Mouse (Mus musculus) kidney, embryonic 14.5 days (tissue): ENCODE results near the gene Gm156. TPM values are rescaled to one million over a fixed set of nuclear protein-coding genes. Genes with fewer than 3 reads are reported as not detected.
"Not testable (repeated sequence)": the region's sequence is repeated elsewhere in the genome, so short reads cannot be mapped to it uniquely, and the experiment has no call there.

Source experiments
- ATAC-seq: fragments of 200-750 bp; cut with Nextera tagmentation; 2 replicates; pipeline ENCODE4 v1.8.0; 2017; ENCODE audit warnings: moderate number of reproducible peaks, mild to moderate bottlenecking, moderate TSS enrichment, moderate library complexity; ENCODE audit not compliant: low FRiP score, low TSS enrichment
- H3K27ac ChIP-seq: fragments of 300-500 bp; sonication (generic); 2 replicates; pipeline ENCODE4 v1.5.1; 2014; ENCODE audit warnings: low read depth, mild to moderate bottlenecking, low read length, moderate library complexity, mixed read lengths
- H3K27me3 ChIP-seq: fragments of 300-500 bp; sonication (generic); 2 replicates; pipeline ENCODE4 v1.6.1; 2014; ENCODE audit warnings: mild to moderate bottlenecking, low read length; ENCODE audit not compliant: control insufficient read depth, insufficient read depth
- H3K36me3 ChIP-seq: fragments of 300-500 bp; sonication (generic); 2 replicates; pipeline ENCODE4 v1.6.1; 2014; ENCODE audit warnings: low read length, mixed read lengths; ENCODE audit not compliant: control insufficient read depth, insufficient read depth
- H3K4me1 ChIP-seq: fragments of 300-500 bp; sonication (generic); 2 replicates; pipeline ENCODE4 v1.6.1; 2014; ENCODE audit warnings: low read length, mixed read lengths; ENCODE audit not compliant: control insufficient read depth, insufficient read depth
- H3K4me2 ChIP-seq: fragments of 300-500 bp; sonication (generic); replicated peaks from 2 replicates; pipeline ENCODE4 v1.6.1; 2014; ENCODE audit warnings: low read depth, mild to moderate bottlenecking, low read length
- H3K4me3 ChIP-seq: fragments of 300-500 bp; sonication (generic); 2 replicates; pipeline ENCODE4 v1.5.1; 2014; ENCODE audit warnings: mild to moderate bottlenecking, low read length
- H3K9ac ChIP-seq: fragments of 300-500 bp; sonication (generic); 2 replicates; pipeline ENCODE4 v1.6.1; 2014; ENCODE audit warnings: low read depth, mild to moderate bottlenecking, low read length, moderate library complexity
- H3K9me3 ChIP-seq: fragments of 300-500 bp; sonication (generic); 2 replicates; pipeline ENCODE4 v1.6.1; 2016; ENCODE audit warnings: low read length; ENCODE audit not compliant: control insufficient read depth
- WGBS: fragments of 180-500 bp; shearing (Covaris S2); extraction: QIAGEN DNeasy Blood & Tissue Kit; methylation state at CpG from one replicate; pipeline ENCODE4 v1.1.7; 2014; 5-methylcytosine and 5-hydroxymethylcytosine counted together
- polyA plus RNA-seq: library from polyadenylated mRNA; unstranded; fragments of >200 nt; fragmentation: Nextera tagmentation; extraction: Ambion mirVana; gene quantifications from 2 replicates; pipeline ENCODE4 v1.2.1, GENCODE M21; 2014

Gene Gm156
- polyA plus RNA-seq: not detected in 2 replicates

DNA sequence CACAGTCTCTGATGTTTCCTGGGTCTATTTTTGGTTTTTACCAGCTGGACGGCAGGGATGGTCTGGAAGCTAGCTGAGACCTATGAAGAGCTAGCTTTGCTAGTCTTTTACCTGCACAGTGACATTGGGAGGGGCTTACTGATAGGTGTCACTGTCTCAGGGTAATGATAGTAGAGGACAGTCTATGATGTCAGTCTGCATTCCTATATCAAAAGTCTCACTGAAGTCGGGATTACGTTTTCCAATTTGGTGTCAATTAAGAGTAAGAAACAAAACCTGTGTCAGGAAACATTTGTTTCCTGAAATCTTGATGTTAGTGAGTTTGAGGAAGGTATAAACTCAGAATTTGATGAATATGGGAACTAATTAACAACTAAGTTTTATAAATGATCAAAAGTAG is at the start of gene Gm156:
TSS of gene Gm156 (minus strand) at position 101 of the 400 bp plus-strand sequence.
- H3K27me3 ChIP-seq, H3K9me3 ChIP-seq, H3K4me2 ChIP-seq, H3K4me3 ChIP-seq, H3K27ac ChIP-seq, H3K9ac ChIP-seq, ATAC-seq, H3K36me3 ChIP-seq, H3K4me1 ChIP-seq: not testable (repeated sequence)
- 94% methylated on average over 3 of the region's 3 CpGs for WGBS

- no peak overlapping the region for H3K27ac ChIP-seq
- no peaks in the 10 kb centered on the region for H3K27me3 ChIP-seq
- H3K4me2 ChIP-seq: no peak overlapping the region
- H3K9ac ChIP-seq: no peak overlapping the region
- H3K9me3 ChIP-seq: no peaks in the 10 kb centered on the region; the same call in 1 of the 2 replicates
- 97% methylated on average over 1 of the region's 1 CpGs for WGBS
- ATAC-seq: no peak
- H3K36me3 ChIP-seq: no peaks in the 10 kb centered on the region
- no peak overlapping the region for H3K4me3 ChIP-seq
- no peaks in the 10 kb centered on the region for H3K4me1 ChIP-seq
Measured at GRCm38 (mm10) chr6:129825559-129825958, 41.5 kb upstream of the Gm156 start.

DNA sequence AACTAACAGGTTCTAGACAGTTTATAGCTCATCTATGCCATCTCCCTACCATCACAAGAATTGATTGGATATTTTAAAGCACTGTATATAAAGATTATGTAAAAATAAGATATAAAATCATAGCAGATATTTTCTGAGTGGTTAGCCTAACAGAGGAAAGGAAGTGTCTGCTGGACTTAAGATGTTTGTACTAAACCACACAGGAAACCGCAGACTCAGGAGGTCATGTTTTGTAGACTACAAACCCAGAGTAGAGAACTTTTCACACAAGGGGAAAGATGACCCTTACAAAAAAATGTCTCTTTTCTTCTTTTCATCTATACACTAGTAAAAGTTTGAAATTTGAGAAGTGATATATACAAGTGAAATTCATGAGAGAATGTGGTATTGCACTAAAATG is 39.9 kb upstream of the Gm156 start:
- Histone ChIP-seq H3K27ac (no peak overlapping the region), H3K4me3 (no peak overlapping the region), H3K4me1 (no peaks in the 10 kb centered on the region), H3K27me3 (no peaks in the 10 kb centered on the region), H3K9ac (no peak overlapping the region), H3K9me3 (no peaks in the 10 kb centered on the region; the same call in 1 of the 2 replicates), H3K4me2 (no peak overlapping the region), H3K36me3 (no peaks in the 10 kb centered on the region)
- no peak for ATAC-seq
- 90% methylated on average over 1 of the region's 1 CpGs for WGBS

- no peaks in the 10 kb centered on the region for H3K27me3 ChIP-seq
- no peak for ATAC-seq
- no peaks in the 10 kb centered on the region for H3K4me1 ChIP-seq
- H3K4me3 ChIP-seq: no peak overlapping the region
- WGBS: 72% methylated on average over 3 of the region's 3 CpGs
- no peaks in the 10 kb centered on the region for H3K9me3 ChIP-seq
- H3K36me3 ChIP-seq: no peaks in the 10 kb centered on the region
- no peak overlapping the region for H3K27ac ChIP-seq
- H3K9ac ChIP-seq: no peak overlapping the region
- no peak overlapping the region for H3K4me2 ChIP-seq
Measured at GRCm38 (mm10) chr6:129817731-129818130, 33.7 kb upstream of the Gm156 start.

DNA sequence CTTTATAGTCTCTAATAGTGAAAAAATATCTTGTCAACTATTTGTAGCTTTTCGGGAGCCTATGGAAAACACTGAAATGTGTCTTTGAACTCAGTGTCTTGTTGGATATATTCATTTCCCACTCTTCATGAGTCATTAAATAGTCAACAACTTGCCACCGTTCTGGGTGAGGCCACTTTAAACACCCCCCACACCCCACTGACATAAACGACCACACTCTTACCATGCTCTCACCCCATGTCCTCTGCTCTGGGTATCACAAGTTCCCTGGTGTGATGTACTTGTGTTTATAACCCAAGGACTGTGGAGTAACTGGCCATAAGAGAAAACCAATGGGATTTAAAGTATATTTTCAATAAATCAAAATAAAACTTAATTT is 36.4 kb downstream of the Gm156 start:
- H3K27ac ChIP-seq: no peak overlapping the region
- no peak overlapping the region for H3K9ac ChIP-seq
- no peaks in the 10 kb centered on the region for H3K4me1 ChIP-seq
- no peaks in the 10 kb centered on the region for H3K9me3 ChIP-seq
- H3K36me3 ChIP-seq: no peaks in the 10 kb centered on the region
- WGBS: 68% methylated on average over 3 of the region's 3 CpGs
- no peak for ATAC-seq
- H3K4me3 ChIP-seq: no peak overlapping the region
- H3K27me3 ChIP-seq: no peaks in the 10 kb centered on the region
- no peak overlapping the region for H3K4me2 ChIP-seq

DNA sequence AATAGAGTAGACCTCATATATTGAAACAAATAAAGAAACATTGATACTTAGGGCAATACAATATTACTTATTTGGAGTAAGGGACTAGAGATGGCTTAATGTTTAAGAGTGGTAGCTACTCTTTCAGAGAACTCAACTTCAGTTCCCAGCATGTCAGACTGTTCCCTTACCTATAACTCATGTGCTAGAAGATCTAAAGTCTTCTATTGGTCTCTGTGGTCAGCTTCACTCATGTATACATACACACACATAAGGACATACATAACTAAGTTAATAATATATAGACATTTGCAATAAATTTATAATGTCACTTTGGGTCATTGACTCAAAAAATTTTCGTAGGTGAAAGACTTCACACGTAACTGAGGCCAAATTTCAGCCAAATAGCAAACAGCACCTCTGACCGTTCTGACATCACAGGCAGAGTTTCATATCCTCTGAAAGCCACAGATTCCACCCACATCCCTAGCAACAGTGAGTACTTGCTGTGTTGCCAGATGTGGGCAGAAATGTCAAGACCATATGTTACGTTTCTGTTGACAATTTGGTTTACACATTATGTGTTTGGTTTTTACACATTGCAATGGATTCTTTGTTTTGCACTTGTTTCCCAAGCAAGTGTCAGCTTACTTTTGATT is 36.9 kb downstream of the Gm156 start:
- Histone ChIP-seq H3K9me3 (no peaks in the 10 kb centered on the region), H3K4me2 (no peak overlapping the region), H3K27me3 (no peaks in the 10 kb centered on the region), H3K36me3 (no peaks in the 10 kb centered on the region), H3K4me1 (no peaks in the 10 kb centered on the region), H3K27ac (no peak overlapping the region), H3K9ac (no peak overlapping the region), H3K4me3 (no peak overlapping the region)
- WGBS: 85% methylated on average over 4 of the region's 4 CpGs
- ATAC-seq: no peak

GRCm38 (mm10) chr6:129746151-129746550 is 37.9 kb downstream of the Gm156 start:
- 59% methylated on average over 3 of the region's 3 CpGs for WGBS
- Histone ChIP-seq H3K9me3 (no peaks in the 10 kb centered on the region), H3K27ac (no peak overlapping the region), H3K4me3 (no peak overlapping the region), H3K36me3 (no peaks in the 10 kb centered on the region), H3K9ac (no peak overlapping the region), H3K4me2 (no peak overlapping the region), H3K4me1 (no peaks in the 10 kb centered on the region), H3K27me3 (no peaks in the 10 kb centered on the region)
- no peak for ATAC-seq

- Histone ChIP-seq H3K36me3 (no peaks in the 10 kb centered on the region), H3K4me1 (no peaks in the 10 kb centered on the region), H3K4me3 (no peak within 1 kb of the TSS), H3K27me3 (no peaks in the 10 kb centered on the region), H3K9ac (no peak within 1 kb of the TSS), H3K4me2 (no peak within 1 kb of the TSS), H3K9me3 (no peaks in the 10 kb centered on the region), H3K27ac (no peak within 1 kb of the TSS)
- 78% methylated on average over 2 of the region's 2 CpGs for WGBS
- no peak for ATAC-seq
Measured at GRCm38 (mm10) chr6:129740069-129740721, 43.9 kb downstream of the Gm156 start, which contains the start of gene Klri2. TSS of gene Klri2 (minus strand) at chr6:129740484.

- Histone ChIP-seq H3K4me1 (no peaks in the 10 kb centered on the region), H3K4me2 (no peak overlapping the region), H3K4me3 (no peak overlapping the region), H3K27me3 (no peaks in the 10 kb centered on the region), H3K9me3 (no peaks in the 10 kb centered on the region), H3K27ac (no peak overlapping the region), H3K9ac (no peak overlapping the region), H3K36me3 (no peaks in the 10 kb centered on the region)
- ATAC-seq: no peak
Measured at GRCm38 (mm10) chr6:129736414-129736813, 47.7 kb downstream of the Gm156 start.
